Mouse (Mus musculus) stomach, postnatal 0 days (tissue): ENCODE measurements at regions not wholly inside any gene's neighbourhood (a gene's known extent, or its start where the extent isn't known, plus 50 kb on each side); places are given as distances from the start of the nearest gene placed in this dataset.

Experiments
- CTCF ChIP-seq: IDR thresholded peaks from 2 replicates; pipeline ENCODE4 v1.5.1; 2016; ENCODE audit warnings: antibody characterized with exemption, low read depth, mild to moderate bottlenecking, moderate library complexity
- EP300 ChIP-seq: optimal IDR thresholded peaks from 2 replicates; pipeline ENCODE3; 2016; ENCODE audit warnings: antibody characterized with exemption

DNA sequence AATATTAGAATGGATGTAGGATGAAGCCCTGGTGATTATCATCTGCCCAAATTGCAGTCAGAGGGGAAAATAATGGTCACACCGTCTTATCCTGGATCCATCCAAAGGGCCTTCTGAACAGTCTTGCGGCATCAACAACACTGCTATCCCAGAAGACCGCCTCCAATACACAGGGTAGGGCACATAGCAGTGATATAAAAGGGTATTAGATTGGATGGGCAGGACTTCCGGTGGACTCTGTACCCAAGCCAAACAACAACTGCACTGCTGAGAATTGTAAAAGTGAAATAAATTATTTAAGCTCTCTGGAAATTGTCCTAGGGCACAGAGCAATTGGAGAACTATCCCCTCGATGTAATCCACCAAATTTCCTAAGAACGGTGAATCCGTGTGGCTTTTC lies 173.0 kb upstream of the Klf7 start:
- TF ChIP-seq CTCF (no peak), EP300 (no peak)
